Mouse (Mus musculus): ENCODE measurements around the gene Poln. TPM values are rescaled to one million over a fixed set of nuclear protein-coding genes. Genes with fewer than 3 reads are reported as not detected.

Poln gene
- 0.15 and 0.29 TPM in 2 replicates for polyA plus RNA-seq (2012; rRNA removed)

GRCm38 (mm10) chr5:34168950-34169891 lies at the start of gene Poln, which contains the start of gene Haus3:
TSS of gene Poln (minus strand) at chr5:34169448.
TSS of gene Haus3 (minus strand) at chr5:34169527.
- peak; percentile 94 to 95 for DNase-seq (ENCODE audit: low read depth in 1 of 2, low spot score in 2 of 2)
- under 1% methylated on average over 57 of the region's 57 CpGs for WGBS
- Histone ChIP-seq H3K27me3 (ENCODE audit: control insufficient read depth, insufficient read depth, low read length) (no peaks in the 10 kb centered on the region), H3K4me3 (ENCODE audit: extremely low read depth, insufficient read depth, insufficient read length) (peak within 1 kb of the TSS; percentile 85), H3K36me3 (ENCODE audit: control insufficient read depth, insufficient read depth, low read length) (peaks cover 7% of the 10 kb centered on the region; the same call in 1 of the 2 replicates), H3K27ac (ENCODE audit: insufficient read depth, low read length) (peak within 1 kb of the TSS; percentile 87), H3K4me1 (ENCODE audit: control insufficient read depth, insufficient read depth, insufficient read length) (no peaks in the 10 kb centered on the region)
- no peak for TF ChIP-seq CTCF (IDR thresholded peaks at IDR 0.05; ENCODE audit: extremely low read depth, insufficient read depth, insufficient read length, insufficient replicate concordance)
- peak; percentile 74 for TF ChIP-seq POLR2A (IDR thresholded peaks at IDR 0.05; ENCODE audit: low read depth, low read length)

- 65% methylated on average over 5 of the region's 5 CpGs for WGBS
- no peaks in the 10 kb centered on the region for H3K27me3 ChIP-seq (ENCODE audit: control insufficient read depth, insufficient read depth, low read length)
- H3K36me3 ChIP-seq (ENCODE audit: control insufficient read depth, insufficient read depth, low read length) = no peaks in the 10 kb centered on the region
- DNase-seq (ENCODE audit: low read depth in 1 of 2, low spot score in 2 of 2) = no peak
- TF ChIP-seq CTCF (IDR thresholded peaks at IDR 0.05; ENCODE audit: extremely low read depth, insufficient read depth, insufficient read length, insufficient replicate concordance) (no peak), POLR2A (IDR thresholded peaks at IDR 0.05; ENCODE audit: low read depth, low read length) (no peak)
- no peak overlapping the region for H3K27ac ChIP-seq (ENCODE audit: insufficient read depth, low read length)
- H3K4me1 ChIP-seq (ENCODE audit: control insufficient read depth, insufficient read depth, insufficient read length) = no peaks in the 10 kb centered on the region
- no peak overlapping the region for H3K4me3 ChIP-seq (ENCODE audit: extremely low read depth, insufficient read depth, insufficient read length)
Observed at GRCm38 (mm10) chr5:34218672-34219071, 49.4 kb upstream of the Poln start.

GRCm38 (mm10) chr5:34217756-34218155 lies 48.5 kb upstream of the Poln start:
- H3K36me3 ChIP-seq (ENCODE audit: control insufficient read depth, insufficient read depth, low read length) = no peaks in the 10 kb centered on the region
- no peaks in the 10 kb centered on the region for H3K4me1 ChIP-seq (ENCODE audit: control insufficient read depth, insufficient read depth, insufficient read length)
- 73% methylated on average over 9 of the region's 9 CpGs for WGBS
- no peak for DNase-seq (ENCODE audit: low read depth in 1 of 2, low spot score in 2 of 2)
- TF ChIP-seq POLR2A (IDR thresholded peaks at IDR 0.05; ENCODE audit: low read depth, low read length) = no peak
- TF ChIP-seq CTCF (IDR thresholded peaks at IDR 0.05; ENCODE audit: extremely low read depth, insufficient read depth, insufficient read length, insufficient replicate concordance) = no peak
- no peaks in the 10 kb centered on the region for H3K27me3 ChIP-seq (ENCODE audit: control insufficient read depth, insufficient read depth, low read length)
- no peak overlapping the region for H3K4me3 ChIP-seq (ENCODE audit: extremely low read depth, insufficient read depth, insufficient read length)
- H3K27ac ChIP-seq (ENCODE audit: insufficient read depth, low read length) = no peak overlapping the region

GRCm38 (mm10) chr5:34216025-34216424 lies 46.8 kb upstream of the Poln start:
- DNase-seq (ENCODE audit: low read depth in 1 of 2, low spot score in 2 of 2) = no peak
- WGBS = 91% methylated on average over 7 of the region's 7 CpGs
- H3K4me3 ChIP-seq (ENCODE audit: extremely low read depth, insufficient read depth, insufficient read length) = no peak overlapping the region
- H3K4me1 ChIP-seq (ENCODE audit: control insufficient read depth, insufficient read depth, insufficient read length) = no peaks in the 10 kb centered on the region
- no peaks in the 10 kb centered on the region for H3K27me3 ChIP-seq (ENCODE audit: control insufficient read depth, insufficient read depth, low read length)
- no peak for TF ChIP-seq POLR2A (IDR thresholded peaks at IDR 0.05; ENCODE audit: low read depth, low read length)
- TF ChIP-seq CTCF (IDR thresholded peaks at IDR 0.05; ENCODE audit: extremely low read depth, insufficient read depth, insufficient read length, insufficient replicate concordance) = no peak
- no peaks in the 10 kb centered on the region for H3K36me3 ChIP-seq (ENCODE audit: control insufficient read depth, insufficient read depth, low read length)
- no peak overlapping the region for H3K27ac ChIP-seq (ENCODE audit: insufficient read depth, low read length)

GRCm38 (mm10) chr5:34213659-34214058 lies 44.4 kb upstream of the Poln start:
- Histone ChIP-seq H3K4me1 (ENCODE audit: control insufficient read depth, insufficient read depth, insufficient read length) (no peaks in the 10 kb centered on the region), H3K27me3 (ENCODE audit: control insufficient read depth, insufficient read depth, low read length) (no peaks in the 10 kb centered on the region), H3K36me3 (ENCODE audit: control insufficient read depth, insufficient read depth, low read length) (no peaks in the 10 kb centered on the region), H3K4me3 (ENCODE audit: extremely low read depth, insufficient read depth, insufficient read length) (no peak overlapping the region), H3K27ac (ENCODE audit: insufficient read depth, low read length) (no peak overlapping the region)
- TF ChIP-seq POLR2A (IDR thresholded peaks at IDR 0.05; ENCODE audit: low read depth, low read length) (no peak), CTCF (IDR thresholded peaks at IDR 0.05; ENCODE audit: extremely low read depth, insufficient read depth, insufficient read length, insufficient replicate concordance) (no peak)
- DNase-seq (ENCODE audit: low read depth in 1 of 2, low spot score in 2 of 2) = no peak
- 70% methylated on average over 8 of the region's 8 CpGs for WGBS

GRCm38 (mm10) chr5:34210279-34210678 lies 41.0 kb upstream of the Poln start:
- TF ChIP-seq POLR2A (IDR thresholded peaks at IDR 0.05; ENCODE audit: low read depth, low read length) (no peak), CTCF (IDR thresholded peaks at IDR 0.05; ENCODE audit: extremely low read depth, insufficient read depth, insufficient read length, insufficient replicate concordance) (peak; percentile 81; the same call in 1 of the 2 replicates)
- no peaks in the 10 kb centered on the region for H3K27me3 ChIP-seq (ENCODE audit: control insufficient read depth, insufficient read depth, low read length)
- WGBS = 0% methylated on average over 1 of the region's 1 CpGs
- H3K27ac ChIP-seq (ENCODE audit: insufficient read depth, low read length) = no peak overlapping the region
- DNase-seq (ENCODE audit: low read depth in 1 of 2, low spot score in 2 of 2) = peak; percentile 52 to 70
- H3K4me1 ChIP-seq (ENCODE audit: control insufficient read depth, insufficient read depth, insufficient read length) = no peaks in the 10 kb centered on the region
- no peak overlapping the region for H3K4me3 ChIP-seq (ENCODE audit: extremely low read depth, insufficient read depth, insufficient read length)
- H3K36me3 ChIP-seq (ENCODE audit: control insufficient read depth, insufficient read depth, low read length) = no peaks in the 10 kb centered on the region

GRCm38 (mm10) chr5:34207503-34207902 lies 38.3 kb upstream of the Poln start:
- no peaks in the 10 kb centered on the region for H3K4me1 ChIP-seq (ENCODE audit: control insufficient read depth, insufficient read depth, insufficient read length)
- no peak for DNase-seq (ENCODE audit: low read depth in 1 of 2, low spot score in 2 of 2)
- TF ChIP-seq POLR2A (IDR thresholded peaks at IDR 0.05; ENCODE audit: low read depth, low read length) (no peak), CTCF (IDR thresholded peaks at IDR 0.05; ENCODE audit: extremely low read depth, insufficient read depth, insufficient read length, insufficient replicate concordance) (no peak)
- no peak overlapping the region for H3K4me3 ChIP-seq (ENCODE audit: extremely low read depth, insufficient read depth, insufficient read length)
- no peaks in the 10 kb centered on the region for H3K27me3 ChIP-seq (ENCODE audit: control insufficient read depth, insufficient read depth, low read length)
- H3K36me3 ChIP-seq (ENCODE audit: control insufficient read depth, insufficient read depth, low read length) = no peaks in the 10 kb centered on the region
- no peak overlapping the region for H3K27ac ChIP-seq (ENCODE audit: insufficient read depth, low read length)
- 17% methylated on average over 3 of the region's 3 CpGs for WGBS
